Mouse (Mus musculus) brain, embryonic 14.5 days (tissue): ENCODE data around the gene Optn.

Source experiments
- CTCF ChIP-seq: fragments of 200-500 bp; IDR thresholded peaks from 2 replicates; pipeline ENCODE4 v1.5.1; 2012; ENCODE audit warnings: inconsistent platforms, mild to moderate bottlenecking, moderate library complexity, borderline replicate concordance; ENCODE audit not compliant: insufficient read depth, insufficient read length; ENCODE audit errors: extremely low read depth
- POLR2A ChIP-seq: fragments of 200-500 bp; IDR thresholded peaks from 2 replicates; pipeline ENCODE4 v1.6.1; 2012; ENCODE audit warnings: mild to moderate bottlenecking, inconsistent platforms, borderline replicate concordance; ENCODE audit not compliant: poor library complexity, insufficient read depth, insufficient read length, severe bottlenecking; ENCODE audit errors: extremely low read depth

- TF ChIP-seq POLR2A (no peak), CTCF (no peak)
Measured at GRCm38 (mm10) chr2:5012491-5013324, 51.1 kb downstream of the Optn start, which contains the start of gene Mcm10.
